Mouse (Mus musculus): Measurements from ENCODE around the gene Erc1. TPM values are rescaled to one million over a fixed set of nuclear protein-coding genes. Genes with fewer than 3 reads are reported as not detected.

Erc1 gene
- polyA plus RNA-seq, 1 experiment, result 8.4 TPM

DNA sequence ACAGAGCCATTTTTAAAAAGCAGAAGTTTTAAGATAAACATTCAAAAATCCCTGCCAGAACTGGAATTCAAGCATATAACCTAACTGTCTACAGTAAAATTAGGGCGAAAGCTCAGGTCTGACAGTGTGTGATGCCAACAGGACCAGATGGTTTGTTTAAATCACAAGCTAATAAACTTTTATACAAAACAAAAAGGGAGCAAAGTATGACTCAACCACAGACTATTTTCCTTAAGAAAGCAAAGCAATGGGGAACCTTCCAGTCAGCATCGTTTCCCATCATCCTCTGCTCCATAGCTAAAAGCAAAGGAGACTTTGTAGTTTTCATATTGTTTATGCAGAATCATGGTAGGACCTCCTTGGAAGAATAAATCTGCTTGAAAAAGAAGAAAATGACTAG, 143.1 kb downstream of the Erc1 start:
- no peak for TF ChIP-seq SRF (IDR thresholded peaks at IDR 0.05; ENCODE audit: control insufficient read depth, insufficient read length, low read depth)
- TF ChIP-seq CEBPB (IDR thresholded peaks at IDR 0.05; ENCODE audit: insufficient read depth, poor library complexity, severe bottlenecking), result no peak
- TF ChIP-seq TCF3 (IDR thresholded peaks at IDR 0.05; ENCODE audit: insufficient read length, low read depth), result no peak
- no peak for TF ChIP-seq MAX (IDR thresholded peaks at IDR 0.05; ENCODE audit: low read depth)
- no peak for TF ChIP-seq POLR2AphosphoS2 (IDR thresholded peaks at IDR 0.05; ENCODE audit: insufficient read length, low read depth)
- no peak for TF ChIP-seq E2F4 (IDR thresholded peaks at IDR 0.05; ENCODE audit: insufficient read depth)
- TF ChIP-seq USF1 (IDR thresholded peaks at IDR 0.05; ENCODE audit: low read depth), result no peak
- TF ChIP-seq REST (IDR thresholded peaks at IDR 0.05; ENCODE audit: insufficient read depth, insufficient read length), result no peak
- no peak for TF ChIP-seq POLR2A (IDR thresholded peaks at IDR 0.05; ENCODE audit: insufficient read length, low read depth)
- no peak for TF ChIP-seq MYOG (IDR thresholded peaks at IDR 0.05; ENCODE audit: control insufficient read depth in 1 of 3, insufficient read depth in 1 of 3, insufficient read length in 2 of 3, low read depth in 2 of 3)
- TF ChIP-seq MYOD1 (IDR thresholded peaks at IDR 0.05; ENCODE audit: control insufficient read depth in 1 of 3, insufficient read length in 2 of 3, low read depth in 2 of 3), result no peak
- no peak for TF ChIP-seq TCF12 (IDR thresholded peaks at IDR 0.05; ENCODE audit: insufficient read depth, poor library complexity, severe bottlenecking)
- no peaks in the 10 kb centered on the region for H3K36me3 ChIP-seq (ENCODE audit: control insufficient read depth, insufficient read depth)
- no peaks in the 10 kb centered on the region for H3K79me2 ChIP-seq (ENCODE audit: control insufficient read depth, insufficient read depth)
- H3K4me2 ChIP-seq (ENCODE audit: low read depth), result no peak overlapping the region
- H3K4me3 ChIP-seq, result no peak overlapping the region
- H3ac ChIP-seq (ENCODE audit: control insufficient read depth, insufficient read length), result no peak overlapping the region
- no peaks in the 10 kb centered on the region for H3K27me3 ChIP-seq (ENCODE audit: control insufficient read depth, insufficient read depth, insufficient read length)

DNA sequence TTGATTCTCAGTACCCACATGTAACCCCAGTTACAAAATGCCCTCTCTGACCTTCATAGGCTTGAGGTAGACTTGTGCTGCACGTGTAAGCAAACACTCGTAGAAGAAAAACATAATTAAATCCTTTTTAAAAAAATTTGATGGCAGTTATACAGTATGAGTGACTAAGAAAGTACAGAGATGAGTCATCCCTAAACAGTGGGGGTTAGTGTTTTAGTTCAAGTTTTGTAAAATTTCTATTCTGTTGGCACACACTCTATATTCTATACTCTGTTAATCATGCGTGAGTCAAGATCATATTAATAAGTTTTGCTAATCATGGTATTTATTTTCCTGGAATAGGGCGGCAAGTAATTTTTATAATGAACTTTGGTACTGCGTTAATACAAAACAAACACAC, 155.2 kb downstream of the Erc1 start:
- Histone ChIP-seq H3K79me2 (ENCODE audit: control insufficient read depth, insufficient read depth) (no peaks in the 10 kb centered on the region), H3K27me3 (ENCODE audit: control insufficient read depth, insufficient read depth, insufficient read length) (no peaks in the 10 kb centered on the region), H3K4me3 (no peak overlapping the region), H3K36me3 (ENCODE audit: control insufficient read depth, insufficient read depth) (peaks cover 6% of the 10 kb centered on the region), H3ac (ENCODE audit: control insufficient read depth, insufficient read length) (no peak overlapping the region), H3K4me2 (ENCODE audit: low read depth) (no peak overlapping the region)
- TF ChIP-seq MYOG (IDR thresholded peaks at IDR 0.05; ENCODE audit: control insufficient read depth in 1 of 3, insufficient read depth in 1 of 3, insufficient read length in 2 of 3, low read depth in 2 of 3) (no peak), MYOD1 (IDR thresholded peaks at IDR 0.05; ENCODE audit: control insufficient read depth in 1 of 3, insufficient read length in 2 of 3, low read depth in 2 of 3) (no peak), POLR2A (IDR thresholded peaks at IDR 0.05; ENCODE audit: insufficient read length, low read depth) (no peak), POLR2AphosphoS2 (IDR thresholded peaks at IDR 0.05; ENCODE audit: insufficient read length, low read depth) (no peak), CEBPB (IDR thresholded peaks at IDR 0.05; ENCODE audit: insufficient read depth, poor library complexity, severe bottlenecking) (no peak), SRF (IDR thresholded peaks at IDR 0.05; ENCODE audit: control insufficient read depth, insufficient read length, low read depth) (no peak), REST (IDR thresholded peaks at IDR 0.05; ENCODE audit: insufficient read depth, insufficient read length) (no peak), TCF12 (IDR thresholded peaks at IDR 0.05; ENCODE audit: insufficient read depth, poor library complexity, severe bottlenecking) (no peak), MAX (IDR thresholded peaks at IDR 0.05; ENCODE audit: low read depth) (no peak), USF1 (IDR thresholded peaks at IDR 0.05; ENCODE audit: low read depth) (no peak), TCF3 (IDR thresholded peaks at IDR 0.05; ENCODE audit: insufficient read length, low read depth) (no peak), E2F4 (IDR thresholded peaks at IDR 0.05; ENCODE audit: insufficient read depth) (no peak)

DNA sequence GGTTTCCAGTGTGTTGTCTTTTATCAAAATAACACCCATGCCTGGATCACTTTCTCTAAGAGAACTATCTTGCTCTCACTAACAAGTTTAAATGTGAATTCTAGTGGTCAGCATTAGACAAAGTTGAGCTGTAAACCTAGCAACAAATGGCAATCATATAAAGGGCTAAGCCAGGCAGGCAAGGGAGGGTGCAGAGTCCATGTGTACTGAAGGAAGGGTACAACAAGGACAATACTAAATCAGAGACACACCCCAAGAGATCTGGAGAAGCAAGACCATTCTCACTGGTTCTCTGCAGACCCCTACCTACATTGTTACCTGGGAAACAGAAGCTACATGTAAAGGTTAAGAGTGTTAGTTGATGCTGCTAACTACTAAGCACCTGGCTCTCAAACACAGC, 161.5 kb downstream of the Erc1 start:
- no peak overlapping the region for H3K4me3 ChIP-seq
- H3K36me3 ChIP-seq (ENCODE audit: control insufficient read depth, insufficient read depth), result peaks cover 4% of the 10 kb centered on the region
- H3K4me2 ChIP-seq (ENCODE audit: low read depth), result no peak overlapping the region
- H3K79me2 ChIP-seq (ENCODE audit: control insufficient read depth, insufficient read depth), result no peaks in the 10 kb centered on the region
- TF ChIP-seq POLR2AphosphoS2 (IDR thresholded peaks at IDR 0.05; ENCODE audit: insufficient read length, low read depth) (no peak), TCF12 (IDR thresholded peaks at IDR 0.05; ENCODE audit: insufficient read depth, poor library complexity, severe bottlenecking) (no peak), E2F4 (IDR thresholded peaks at IDR 0.05; ENCODE audit: insufficient read depth) (no peak), MYOG (IDR thresholded peaks at IDR 0.05; ENCODE audit: control insufficient read depth in 1 of 3, insufficient read depth in 1 of 3, insufficient read length in 2 of 3, low read depth in 2 of 3) (no peak), CEBPB (IDR thresholded peaks at IDR 0.05; ENCODE audit: insufficient read depth, poor library complexity, severe bottlenecking) (no peak), TCF3 (IDR thresholded peaks at IDR 0.05; ENCODE audit: insufficient read length, low read depth) (no peak), MAX (IDR thresholded peaks at IDR 0.05; ENCODE audit: low read depth) (no peak), USF1 (IDR thresholded peaks at IDR 0.05; ENCODE audit: low read depth) (no peak), SRF (IDR thresholded peaks at IDR 0.05; ENCODE audit: control insufficient read depth, insufficient read length, low read depth) (no peak), MYOD1 (IDR thresholded peaks at IDR 0.05; ENCODE audit: control insufficient read depth in 1 of 3, insufficient read length in 2 of 3, low read depth in 2 of 3) (no peak), POLR2A (IDR thresholded peaks at IDR 0.05; ENCODE audit: insufficient read length, low read depth) (no peak)
- no peaks in the 10 kb centered on the region for H3K27me3 ChIP-seq (ENCODE audit: control insufficient read depth, insufficient read depth, insufficient read length)
- H3ac ChIP-seq (ENCODE audit: control insufficient read depth, insufficient read length), result no peak overlapping the region

DNA sequence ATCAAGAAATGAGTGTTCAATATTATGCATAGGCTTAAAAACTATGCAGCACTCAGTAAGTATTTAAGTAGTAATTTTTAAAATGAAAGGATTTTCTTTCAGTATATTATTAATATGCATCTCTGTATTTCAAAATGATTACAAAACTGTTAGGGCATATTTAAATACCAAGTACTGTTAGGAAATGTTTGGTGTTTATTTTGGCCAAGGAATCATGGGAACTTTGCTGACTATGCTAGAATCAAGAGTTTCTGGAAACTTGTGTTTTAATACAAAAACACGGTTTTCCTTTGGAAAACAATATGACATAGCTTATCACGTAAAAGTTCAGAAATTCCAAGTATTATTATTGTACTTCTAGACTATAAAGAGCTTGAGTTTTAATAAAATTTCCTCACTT, 167.2 kb downstream of the Erc1 start:
- H3K79me2 ChIP-seq (ENCODE audit: control insufficient read depth, insufficient read depth), result no peaks in the 10 kb centered on the region
- H3ac ChIP-seq (ENCODE audit: control insufficient read depth, insufficient read length), result no peak overlapping the region
- H3K36me3 ChIP-seq (ENCODE audit: control insufficient read depth, insufficient read depth), result peaks cover 4% of the 10 kb centered on the region
- H3K4me3 ChIP-seq, result no peak overlapping the region
- no peak for TF ChIP-seq MYOG (IDR thresholded peaks at IDR 0.05; ENCODE audit: control insufficient read depth in 1 of 3, insufficient read depth in 1 of 3, insufficient read length in 2 of 3, low read depth in 2 of 3)
- no peak for TF ChIP-seq E2F4 (IDR thresholded peaks at IDR 0.05; ENCODE audit: insufficient read depth)
- TF ChIP-seq CEBPB (IDR thresholded peaks at IDR 0.05; ENCODE audit: insufficient read depth, poor library complexity, severe bottlenecking), result no peak
- no peak for TF ChIP-seq SRF (IDR thresholded peaks at IDR 0.05; ENCODE audit: control insufficient read depth, insufficient read length, low read depth)
- no peak for TF ChIP-seq TCF3 (IDR thresholded peaks at IDR 0.05; ENCODE audit: insufficient read length, low read depth)
- no peak for TF ChIP-seq USF1 (IDR thresholded peaks at IDR 0.05; ENCODE audit: low read depth)
- no peak for TF ChIP-seq POLR2AphosphoS2 (IDR thresholded peaks at IDR 0.05; ENCODE audit: insufficient read length, low read depth)
- TF ChIP-seq MAX (IDR thresholded peaks at IDR 0.05; ENCODE audit: low read depth), result no peak
- TF ChIP-seq REST (IDR thresholded peaks at IDR 0.05; ENCODE audit: insufficient read depth, insufficient read length), result no peak
- TF ChIP-seq TCF12 (IDR thresholded peaks at IDR 0.05; ENCODE audit: insufficient read depth, poor library complexity, severe bottlenecking), result no peak
- no peak for TF ChIP-seq POLR2A (IDR thresholded peaks at IDR 0.05; ENCODE audit: insufficient read length, low read depth)
- TF ChIP-seq MYOD1 (IDR thresholded peaks at IDR 0.05; ENCODE audit: control insufficient read depth in 1 of 3, insufficient read length in 2 of 3, low read depth in 2 of 3), result no peak
- no peak overlapping the region for H3K4me2 ChIP-seq (ENCODE audit: low read depth)
- no peaks in the 10 kb centered on the region for H3K27me3 ChIP-seq (ENCODE audit: control insufficient read depth, insufficient read depth, insufficient read length)
